Comparison of ENCODE assay signal across 8 mouse cellular contexts in genomic region chr9:114934231-114934630, GRCm38 (mm10). TPM values are rescaled to one million over a fixed set of nuclear protein-coding genes. Genes with fewer than 3 reads are reported as not detected.
DNase-seq lines count a peak whose midpoint lies in the region; ATAC-seq and TF ChIP-seq lines count a peak whose summit lies in the region.

No protein-coding gene starts in this region.

- no peaks in the 10 kb centered on the region for H3K36me3 ChIP-seq in C2C12 (ENCODE audit: control insufficient read depth, insufficient read depth)
- no peaks in the 10 kb centered on the region for H3K36me3 ChIP-seq in forebrain, embryonic 12.5 days (replicated peaks)
- no peaks in the 10 kb centered on the region for H3K36me3 ChIP-seq in liver, embryonic 11.5 days (ENCODE audit: control insufficient read depth, insufficient read depth, low read length)

- WGBS in forebrain, embryonic 12.5 days, result 68% methylated on average over 11 of the region's 11 CpGs
- 54% methylated on average over 11 of the region's 11 CpGs for WGBS in liver, embryonic 11.5 days
- 66% methylated on average over 11 of the region's 11 CpGs for WGBS in olfactory bulb, adult 2 months

- H3K79me2 ChIP-seq in C2C12 (ENCODE audit: control insufficient read depth, insufficient read depth), result no peaks in the 10 kb centered on the region

- intact Hi-C loops in left cerebral cortex, postnatal 4 days (cut with DNase I), result loop anchor here (5.0 kb wide), 1 partner anchor 43 kb away; the partner anchor contains the start of gene Osbpl10

- peak overlapping the region; percentile 1 for H3ac ChIP-seq in C2C12 (ENCODE audit: control insufficient read depth, insufficient read length, low read depth)

- TF ChIP-seq CTCF in C2C12 (IDR thresholded peaks at IDR 0.05; ENCODE audit: control insufficient read depth, insufficient read depth, insufficient read length), result no peak
- no peak for TF ChIP-seq CTCF in olfactory bulb, adult 2 months (IDR thresholded peaks at IDR 0.05; ENCODE audit: insufficient read depth, low read depth, low read length)

- DNase-seq in cerebellum, adult 11-12 months, result peak; percentile 38
- no peak for DNase-seq in cerebellum, adult 8-10 months
- no peak for DNase-seq in liver, embryonic 11.5 days (ENCODE audit: low spot score)
- DNase-seq in left cerebral cortex, postnatal 4 days, result no peak
- no peak for DNase-seq in layer of hippocampus, postnatal 25 days (ENCODE audit: extremely low spot score in 1 of 2, low spot score in 1 of 2)

- no peaks in the 10 kb centered on the region for H3K27me3 ChIP-seq in C2C12 (ENCODE audit: control insufficient read depth, insufficient read depth, insufficient read length)
- H3K27me3 ChIP-seq in forebrain, embryonic 12.5 days, result 0 out of 2 replicates have a peak, but pooled peaks cover 10% of the 10 kb centered on the region
- H3K27me3 ChIP-seq in liver, embryonic 11.5 days (replicated peaks; ENCODE audit: control insufficient read depth, insufficient read depth, low read length), result no peaks in the 10 kb centered on the region

- H3K4me1 ChIP-seq in forebrain, embryonic 12.5 days, result peaks cover 16% of the 10 kb centered on the region
- H3K4me1 ChIP-seq in liver, embryonic 11.5 days (replicated peaks; ENCODE audit: control insufficient read depth, insufficient read depth, low read length), result peaks cover 8% of the 10 kb centered on the region
- H3K4me1 ChIP-seq in olfactory bulb, adult 2 months (ENCODE audit: control insufficient read depth, insufficient read depth, low read length), result peaks cover 14% of the 10 kb centered on the region

- no peaks in the 10 kb centered on the region for H3K9me3 ChIP-seq in forebrain, embryonic 12.5 days
- no peaks in the 10 kb centered on the region for H3K9me3 ChIP-seq in liver, embryonic 11.5 days (ENCODE audit: control insufficient read depth, low read length)

- TF ChIP-seq POLR2A in olfactory bulb, adult 2 months (IDR thresholded peaks at IDR 0.05; ENCODE audit: insufficient read depth, low read depth, low read length), result no peak

- H3K4me3 ChIP-seq in C2C12 (ENCODE audit: insufficient read depth, poor library complexity, severe bottlenecking), result no peak overlapping the region
- peak overlapping the region; percentile 64 for H3K4me3 ChIP-seq in forebrain, embryonic 12.5 days (replicated peaks)
- peak overlapping the region; percentile 84 for H3K4me3 ChIP-seq in liver, embryonic 11.5 days (ENCODE audit: low read depth, low read length)
- H3K4me3 ChIP-seq in olfactory bulb, adult 2 months (ENCODE audit: insufficient read depth, low read depth, low read length), result peak overlapping the region; percentile 80

- no peak; the same call in 1 of the 2 replicates for ATAC-seq in forebrain, embryonic 12.5 days (ENCODE audit: low FRiP score)
- ATAC-seq in liver, embryonic 11.5 days (replicated peaks; ENCODE audit: low FRiP score), result no peak

- H3K9ac ChIP-seq in forebrain, embryonic 12.5 days, result no peak overlapping the region
- peak overlapping the region; percentile 68; the same call in 1 of the 2 replicates for H3K9ac ChIP-seq in liver, embryonic 11.5 days (ENCODE audit: low read depth, low read length)

- H3K27ac ChIP-seq in forebrain, embryonic 12.5 days, result no peak overlapping the region
- H3K27ac ChIP-seq in liver, embryonic 11.5 days (ENCODE audit: low read depth, low read length), result no peak overlapping the region; the same call in 1 of the 2 replicates
- H3K27ac ChIP-seq in olfactory bulb, adult 2 months (ENCODE audit: insufficient read depth, low read depth, low read length), result no peak overlapping the region

- peak overlapping the region; percentile 94 for H3K4me2 ChIP-seq in forebrain, embryonic 12.5 days
- H3K4me2 ChIP-seq in liver, embryonic 11.5 days, result peak overlapping the region; percentile 98

- no peaks in the 10 kb centered on the region for H3K79me3 ChIP-seq in C2C12 (ENCODE audit: low read depth)

TF ChIP-seq in C2C12, 6 proteins besides CTCF, POLR2A, EP300 and RAD21:
- TF ChIP-seq USF1 (IDR thresholded peaks at IDR 0.05; ENCODE audit: low read depth), result no peak
- no peak for TF ChIP-seq MYOD1 (IDR thresholded peaks at IDR 0.05; ENCODE audit: control insufficient read depth, insufficient read length, low read depth)
- TF ChIP-seq FOSL1 (IDR thresholded peaks at IDR 0.05; ENCODE audit: insufficient read depth, low read length, poor library complexity, severe bottlenecking), result no peak
- TF ChIP-seq MAX (IDR thresholded peaks at IDR 0.05), result no peak
TF ChIP-seq in C2C12: peak in this region for 0.

RNA-seq across cellular contexts. Expression of gene Gpd1l, which starts 0.4 kb away (rescaled TPM):
- polyA plus RNA-seq in C2C12 (2012; fragmentation: generic; extraction: Trizol), result 10.8 TPM
- polyA plus RNA-seq in forebrain, embryonic 12.5 days (2016; fragmentation: Nextera tagmentation; extraction: Ambion mirVana), result 13.9 and 14.5 TPM in 2 replicates
- 18.2 TPM in 2 replicates for polyA plus RNA-seq in liver, embryonic 11.5 days (2014; fragmentation: Nextera tagmentation; extraction: Ambion mirVana)
- polyA plus RNA-seq in olfactory bulb, adult 2 months (2012; ENCODE audit: insufficient read depth, insufficient read length, low replicate concordance, missing spikeins), result not detected in 2 replicates
- total RNA-seq in left cerebral cortex, postnatal 4 days (2021), result 100 to 1,000 TPM in 1 of 2 experiments, 10 to 100 TPM in 1; 90.9 to 101 TPM
- 10 to 100 TPM; 78.2 to 84.7 TPM for total RNA-seq in layer of hippocampus, postnatal 25 days (2021)

RNA-seq across cellular contexts. Expression of gene Osbpl10, which starts 44.1 kb away (rescaled TPM):
- 4.2 TPM for polyA plus RNA-seq in C2C12 (2012; fragmentation: generic; extraction: Trizol)
- 1.6 TPM in 2 replicates for polyA plus RNA-seq in forebrain, embryonic 12.5 days (2016; fragmentation: Nextera tagmentation; extraction: Ambion mirVana)
- polyA plus RNA-seq in liver, embryonic 11.5 days (2014; fragmentation: Nextera tagmentation; extraction: Ambion mirVana), result 0.66 and 0.69 TPM in 2 replicates
- polyA plus RNA-seq in olfactory bulb, adult 2 months (2012; ENCODE audit: insufficient read depth, insufficient read length, low replicate concordance, missing spikeins), result not detected in 2 replicates
- 10 to 100 TPM; 41.1 to 42.8 TPM for total RNA-seq in left cerebral cortex, postnatal 4 days (2021)
- 10 to 100 TPM; 20.0 to 20.9 TPM for total RNA-seq in layer of hippocampus, postnatal 25 days (2021)

RNA-seq across cellular contexts. Expression of gene Rps27rt, which starts 48.3 kb away (rescaled TPM):
- polyA plus RNA-seq in C2C12 (2012; fragmentation: generic; extraction: Trizol), result 43.5 TPM
- polyA plus RNA-seq in forebrain, embryonic 12.5 days (2016; fragmentation: Nextera tagmentation; extraction: Ambion mirVana), result 292 and 346 TPM in 2 replicates
- 358 and 423 TPM in 2 replicates for polyA plus RNA-seq in liver, embryonic 11.5 days (2014; fragmentation: Nextera tagmentation; extraction: Ambion mirVana)
- polyA plus RNA-seq in olfactory bulb, adult 2 months (2012; ENCODE audit: insufficient read depth, insufficient read length, low replicate concordance, missing spikeins), result not detected in 2 replicates
- total RNA-seq in left cerebral cortex, postnatal 4 days (2021), result 10 to 100 TPM; 15.8 to 36.9 TPM
- total RNA-seq in layer of hippocampus, postnatal 25 days (2021), result 10 to 100 TPM; 12.8 to 29.9 TPM

Comparison
In these comparisons a context has a peak if more than half of its experiments do, and no peak if none do; other contexts are left out.
1. RNA of gene Gpd1l, which starts 0.4 kb away (polyA plus RNA-seq): 18.2 TPM in liver, embryonic 11.5 days, 13.9 to 14.5 TPM in forebrain, embryonic 12.5 days and 10.8 TPM in C2C12 (single experiment); not detected in olfactory bulb, adult 2 months; every median in the first group is over 10 times any median in the second.